Mouse (Mus musculus) heart, postnatal 0 days (tissue): Measurements from ENCODE around the gene Olfr149.

ENCODE experiments used
- CTCF ChIP-seq: IDR thresholded peaks from 2 replicates; pipeline ENCODE4 v1.5.1; 2016; ENCODE audit warnings: antibody characterized with exemption, control low read depth, low read depth
- EP300 ChIP-seq: IDR thresholded peaks from 2 replicates; pipeline ENCODE4 v1.6.1; 2016; ENCODE audit warnings: antibody characterized with exemption, low read depth

- TF ChIP-seq CTCF (no peak), EP300 (no peak)
Measured at GRCm38 (mm10) chr9:39711053-39711452, 4.1 kb upstream of the Olfr149 start, which contains the start of gene Olfr965.
